Mouse (Mus musculus): Measurements from ENCODE around the gene Gxylt2.

Gxylt2 gene

DNA sequence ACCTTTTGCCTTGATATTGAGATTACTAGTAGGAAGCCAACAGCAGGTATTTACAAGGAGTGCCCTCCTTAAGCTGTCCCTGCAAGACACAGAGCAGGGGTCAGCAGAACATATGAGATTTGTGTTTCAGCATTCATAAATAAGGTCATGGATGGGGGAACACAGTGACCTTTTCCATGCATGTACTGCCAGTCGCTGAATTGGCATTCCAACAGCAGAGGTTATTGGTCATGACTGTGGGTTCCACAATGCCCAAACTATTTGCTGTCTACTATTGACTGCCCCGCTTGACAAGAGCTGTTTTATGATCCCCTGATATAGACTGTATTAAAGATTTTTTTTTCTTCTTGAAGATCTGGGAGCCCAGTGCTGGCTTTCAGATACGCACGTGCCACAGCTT lies 95.2 kb downstream of the Gxylt2 start:
- DNase-seq (ENCODE audit: low spot score), result no peak

DNA sequence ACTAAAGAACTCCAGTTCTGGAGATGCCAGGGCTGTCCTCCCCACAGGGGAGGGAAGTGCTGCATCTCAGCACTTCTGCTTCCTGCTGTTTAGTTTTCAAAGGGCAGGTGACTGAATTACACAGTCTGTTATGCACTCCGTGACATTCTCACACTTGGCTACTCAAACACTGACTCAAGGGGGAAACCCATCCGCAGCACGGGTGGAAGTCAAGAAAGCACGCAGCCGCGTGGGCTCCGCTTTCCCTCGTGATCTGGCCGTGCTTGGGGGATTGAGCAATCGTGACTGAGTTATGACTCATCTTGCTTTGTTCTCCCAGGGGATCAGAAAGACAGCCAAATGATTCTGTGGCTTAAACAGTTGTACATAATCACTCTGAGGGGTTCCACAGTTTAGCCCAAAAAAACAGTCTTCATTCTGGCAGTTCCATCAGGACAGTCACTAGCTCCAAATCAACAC lies 96.0 kb downstream of the Gxylt2 start:
- no peak for DNase-seq (ENCODE audit: low spot score)

DNA sequence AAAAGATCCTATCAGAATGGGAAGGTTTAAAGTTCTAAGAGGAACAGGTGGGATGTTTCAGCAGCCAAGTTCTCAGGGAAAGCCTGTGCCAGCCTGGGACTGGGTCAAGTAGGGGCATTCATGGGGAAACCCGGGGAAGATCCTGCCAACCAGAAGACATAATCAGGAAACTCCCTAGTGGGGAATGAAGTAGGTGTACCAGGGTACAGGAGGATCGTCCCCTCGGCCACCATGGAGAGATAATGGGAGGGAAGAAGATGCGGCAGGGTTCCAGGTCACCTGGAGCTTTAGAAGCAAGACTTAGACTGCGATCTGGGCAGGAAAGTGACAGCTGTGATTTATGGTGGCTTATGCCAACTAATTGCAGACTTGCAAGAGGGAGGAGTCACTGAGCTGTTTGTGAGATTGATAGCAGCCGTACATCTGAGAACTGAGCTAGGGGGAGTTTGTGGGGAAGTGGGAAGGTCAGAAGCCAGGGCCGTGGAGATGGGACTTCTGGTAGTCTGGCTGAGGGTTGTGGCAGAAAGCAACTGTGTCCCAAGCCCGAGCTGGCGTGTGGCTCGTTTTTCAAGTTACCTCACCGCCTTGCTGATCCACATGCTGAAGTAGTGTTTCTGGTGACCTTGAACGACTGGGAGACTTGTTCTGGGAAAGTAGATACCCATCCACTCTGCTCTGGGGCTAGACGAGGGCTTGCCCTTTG lies 98.0 kb downstream of the Gxylt2 start:
- no peak for DNase-seq (ENCODE audit: low spot score)

DNA sequence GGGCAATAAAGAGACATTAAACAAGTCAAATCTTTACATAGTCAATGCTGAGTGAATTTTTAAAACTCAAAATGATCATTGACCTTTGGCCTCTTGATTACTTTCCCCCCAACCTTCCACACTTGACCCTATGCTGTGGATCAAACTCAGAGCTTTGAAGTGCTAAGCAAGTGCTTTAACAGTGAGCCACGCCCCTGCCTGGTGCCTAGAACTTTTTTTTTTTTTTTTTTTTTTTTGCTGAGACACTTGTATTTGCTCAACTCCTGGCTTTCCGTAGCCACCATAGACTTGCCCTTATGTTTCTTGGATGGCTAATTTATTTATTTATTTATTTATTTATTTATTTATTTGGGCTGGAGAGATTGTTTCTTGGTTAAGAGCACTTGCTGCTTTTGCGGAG lies 98.7 kb downstream of the Gxylt2 start:
- no peak for DNase-seq (ENCODE audit: low spot score)

DNA sequence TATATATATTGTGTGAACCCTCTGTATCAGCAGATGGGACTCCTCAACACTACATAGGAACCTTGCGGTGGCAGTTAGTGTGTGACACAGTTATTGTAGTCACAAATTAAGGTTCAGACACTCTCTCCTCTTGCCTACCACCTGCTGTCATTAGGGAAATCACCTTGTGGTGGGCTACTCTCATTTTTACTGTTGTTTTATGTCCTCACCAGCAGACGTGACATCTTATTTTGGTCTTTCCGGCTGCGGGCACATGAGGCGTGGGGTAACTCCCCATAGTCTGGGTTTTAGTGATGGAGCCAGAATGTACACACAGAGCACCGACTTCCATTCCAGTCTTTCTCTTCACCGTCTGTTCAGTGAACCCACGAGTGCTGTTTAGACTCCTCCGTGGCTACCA lies 102.7 kb downstream of the Gxylt2 start:
- no peak for DNase-seq (ENCODE audit: low spot score)

DNA sequence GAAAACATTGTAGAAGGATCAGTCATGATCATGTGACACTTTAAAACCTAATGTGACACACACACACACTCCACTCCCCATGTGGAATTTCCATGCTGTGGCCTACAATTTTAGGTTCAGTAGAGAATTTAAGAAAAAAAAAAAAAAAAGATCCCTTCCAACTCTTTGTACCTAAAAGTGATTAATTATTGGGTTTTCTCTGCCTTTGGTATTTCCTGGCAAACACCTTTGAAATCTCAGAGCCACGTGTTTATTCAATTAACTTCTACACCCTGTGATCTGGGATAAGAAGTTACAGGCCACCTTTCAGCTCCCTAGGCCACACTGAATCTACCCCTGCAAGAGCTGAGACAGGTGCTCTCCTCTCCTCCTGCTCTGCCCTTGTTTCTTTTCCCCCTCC lies 103.2 kb downstream of the Gxylt2 start:
- no peak for DNase-seq (ENCODE audit: low spot score)

DNA sequence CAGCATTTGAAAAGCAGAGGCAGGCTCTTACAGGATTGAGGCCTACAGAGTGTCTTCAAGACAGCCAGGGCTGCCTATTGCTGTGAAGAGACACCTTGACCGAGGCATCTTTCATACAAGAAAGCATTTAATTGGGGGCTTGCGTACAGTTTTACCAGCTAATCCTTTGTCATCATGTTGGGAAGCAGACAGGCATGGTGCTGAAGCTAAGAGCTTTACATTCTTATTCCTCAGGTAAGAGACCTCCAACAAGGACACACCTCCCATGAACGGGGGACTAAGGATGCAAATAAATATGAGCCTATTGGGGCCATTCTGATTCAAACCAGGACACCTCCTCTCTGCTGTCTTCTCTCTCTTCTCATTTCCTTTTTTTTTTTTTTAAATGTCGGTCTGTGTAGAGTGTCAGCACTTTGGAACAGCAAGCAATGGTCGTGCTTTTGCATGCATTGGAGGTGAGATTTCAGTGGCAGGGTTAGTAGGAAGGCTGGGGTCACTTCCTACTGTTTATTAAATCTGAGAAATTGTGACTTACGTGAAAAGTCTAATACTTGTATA lies 103.8 kb downstream of the Gxylt2 start:
- no peak for DNase-seq (ENCODE audit: low spot score)

DNA sequence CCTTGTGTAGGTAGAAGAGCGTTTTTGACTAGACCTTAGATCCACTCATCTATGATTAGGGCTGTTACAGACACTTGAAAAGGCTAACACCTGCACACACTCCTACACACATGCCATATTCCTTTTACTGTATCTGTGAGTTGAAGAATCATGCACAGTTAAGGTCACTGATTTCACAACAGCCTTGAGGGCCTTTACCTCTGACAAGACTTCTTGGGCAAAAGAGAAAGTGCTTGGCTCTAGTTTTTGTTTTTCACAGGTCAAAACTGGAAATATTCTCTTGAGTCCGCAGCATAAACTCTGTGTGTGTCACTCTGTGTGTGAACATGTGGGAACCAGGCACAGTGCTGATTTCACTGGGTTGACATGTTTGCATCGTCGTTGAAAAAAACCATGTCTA lies 105.6 kb downstream of the Gxylt2 start:
- DNase-seq (ENCODE audit: low spot score), result no peak

DNA sequence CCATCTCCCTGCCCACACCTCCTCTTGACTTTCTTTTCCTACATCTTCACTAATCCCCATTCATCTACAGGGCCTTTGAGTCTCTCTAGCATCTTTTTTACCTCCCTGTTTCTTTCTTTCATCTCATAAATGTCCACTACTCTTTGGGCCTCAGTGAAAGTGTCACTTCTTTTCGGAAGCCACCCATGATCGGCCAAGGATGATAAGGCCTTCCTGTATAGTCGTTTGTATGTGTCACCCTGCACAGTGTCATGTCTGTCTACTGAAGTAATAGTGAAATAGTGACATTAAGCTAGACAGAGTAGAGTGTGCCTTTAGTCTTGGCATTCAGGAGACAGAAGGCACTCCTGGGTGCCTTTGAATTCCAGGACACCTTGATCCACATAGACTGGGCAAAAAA lies 107.2 kb downstream of the Gxylt2 start:
- no peak for DNase-seq (ENCODE audit: low spot score)

DNA sequence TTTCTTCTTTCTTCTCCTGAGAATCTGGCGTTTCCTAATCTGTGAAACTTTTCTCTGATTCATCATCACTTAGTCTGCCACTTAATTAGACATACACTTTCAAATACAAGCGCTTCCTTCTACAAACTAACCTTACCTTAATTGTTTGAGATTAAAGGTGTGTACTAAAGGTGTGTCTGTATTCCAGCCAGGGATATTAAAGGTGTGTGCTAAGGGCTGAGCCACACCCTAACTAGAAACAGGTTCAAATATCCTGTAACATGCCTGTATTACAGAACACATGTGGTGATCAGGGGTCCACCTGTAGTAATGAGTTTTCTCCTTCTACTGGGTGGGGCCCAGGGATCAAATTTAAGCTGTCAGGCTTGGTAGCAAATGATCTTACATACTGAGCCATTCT lies 116.8 kb downstream of the Gxylt2 start:
- DNase-seq (ENCODE audit: low spot score), result no peak

DNA sequence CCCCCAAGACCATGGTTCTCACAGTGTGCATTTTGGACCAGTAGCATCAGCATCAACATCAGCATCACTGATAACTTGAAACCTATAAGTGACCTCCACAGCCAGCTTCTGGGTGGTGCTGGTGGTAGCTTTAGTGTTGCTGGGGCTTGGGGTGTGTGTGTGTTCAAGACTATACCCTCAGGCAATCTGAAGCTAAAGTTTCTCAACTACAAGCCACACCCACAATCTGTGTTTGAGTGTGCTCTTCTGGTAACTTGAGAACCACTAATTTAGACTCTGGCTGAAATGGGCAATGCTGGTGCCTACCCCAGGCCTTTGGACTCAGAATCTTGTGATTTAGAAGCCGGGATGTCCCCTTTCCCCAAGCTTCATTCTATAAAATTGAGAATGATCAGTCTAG lies 118.8 kb downstream of the Gxylt2 start:
- DNase-seq (ENCODE audit: low spot score), result no peak

DNA sequence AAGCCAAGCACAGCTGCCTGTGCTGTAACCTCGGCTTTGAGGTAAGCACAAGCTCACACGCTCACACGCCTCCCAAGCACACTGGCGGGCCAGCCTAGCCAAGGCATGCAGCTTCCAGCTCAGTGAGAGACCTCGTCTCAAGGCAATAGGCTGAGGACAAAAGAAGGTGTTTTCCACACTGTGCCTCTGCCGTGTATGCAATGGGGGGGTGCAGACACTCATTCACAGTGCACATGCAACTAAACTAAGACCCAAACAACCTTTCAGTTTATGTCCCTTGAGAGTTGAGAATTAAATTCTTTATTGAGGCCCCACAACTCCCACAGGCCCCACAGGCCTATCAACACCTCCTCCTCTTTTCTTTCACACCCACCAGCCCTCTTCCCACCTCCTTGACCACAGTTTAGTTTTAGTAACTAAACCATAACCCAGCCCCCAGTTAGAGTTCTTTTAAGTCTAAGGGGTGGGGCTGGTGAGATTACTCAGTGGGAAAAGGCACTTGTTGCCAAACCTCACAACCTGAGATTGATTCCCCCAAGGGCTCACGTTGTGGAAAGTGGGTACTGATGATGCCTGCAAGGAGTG lies 119.9 kb downstream of the Gxylt2 start:
- no peak for DNase-seq (ENCODE audit: low spot score)

DNA sequence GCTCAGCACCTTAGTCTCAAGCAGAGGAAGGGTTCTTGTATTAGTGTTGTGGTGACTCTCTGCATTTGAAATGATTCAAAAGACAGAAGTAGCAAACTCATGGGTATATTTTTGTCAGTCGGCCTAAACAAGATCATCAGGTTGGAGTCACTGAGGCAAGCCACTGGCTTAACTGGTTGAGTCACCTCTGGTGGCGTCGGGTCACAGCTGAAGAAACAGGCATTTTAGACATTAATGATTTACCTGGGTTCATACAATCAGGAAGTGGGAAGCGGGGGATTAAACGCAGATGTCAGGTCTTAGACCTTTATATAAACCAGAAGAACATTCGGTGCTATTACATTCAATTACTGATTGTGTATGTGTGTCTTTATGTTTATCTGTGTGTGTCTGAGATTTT lies 121.5 kb downstream of the Gxylt2 start:
- no peak for DNase-seq (ENCODE audit: low spot score)

DNA sequence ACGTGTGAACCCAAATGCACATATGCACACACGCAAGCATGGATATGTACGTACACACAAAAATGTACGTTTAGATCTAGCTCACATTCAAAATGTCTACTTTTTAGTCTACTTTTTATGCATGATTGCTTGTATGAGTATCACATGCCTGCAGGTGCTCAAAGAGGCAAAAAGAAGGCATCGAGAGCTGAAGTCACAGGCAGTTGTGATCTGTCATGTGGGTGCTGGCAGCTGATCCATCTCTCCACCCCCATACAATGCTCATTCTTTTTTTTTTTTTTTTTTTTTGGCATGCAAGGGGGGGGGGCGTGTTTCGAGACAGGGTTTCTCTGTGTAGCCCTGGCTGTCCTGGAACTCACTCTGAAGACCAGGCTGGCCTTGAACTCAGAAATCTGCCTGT lies 124.0 kb downstream of the Gxylt2 start:
- DNase-seq (ENCODE audit: low spot score), result no peak

DNA sequence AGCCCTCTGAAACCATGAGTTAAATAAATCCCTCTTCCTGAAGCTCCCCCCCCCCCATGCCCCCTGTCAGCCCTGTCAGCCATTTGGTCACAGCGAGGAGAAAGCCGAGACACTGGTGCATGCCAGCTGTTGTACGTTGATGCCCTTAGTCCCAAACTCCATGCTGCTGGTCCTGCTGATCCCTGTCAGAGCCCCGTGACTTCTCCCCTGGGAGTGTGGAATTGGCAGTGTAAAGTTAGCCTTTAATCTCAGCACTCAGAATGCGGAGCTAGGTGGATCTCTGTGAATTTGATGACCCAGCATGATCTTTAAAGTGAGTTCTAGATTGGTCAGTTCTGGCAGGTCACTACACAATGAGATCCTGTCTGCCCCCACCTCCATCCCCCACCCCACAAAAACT lies 125.2 kb downstream of the Gxylt2 start:
- DNase-seq (ENCODE audit: low spot score), result no peak

DNA sequence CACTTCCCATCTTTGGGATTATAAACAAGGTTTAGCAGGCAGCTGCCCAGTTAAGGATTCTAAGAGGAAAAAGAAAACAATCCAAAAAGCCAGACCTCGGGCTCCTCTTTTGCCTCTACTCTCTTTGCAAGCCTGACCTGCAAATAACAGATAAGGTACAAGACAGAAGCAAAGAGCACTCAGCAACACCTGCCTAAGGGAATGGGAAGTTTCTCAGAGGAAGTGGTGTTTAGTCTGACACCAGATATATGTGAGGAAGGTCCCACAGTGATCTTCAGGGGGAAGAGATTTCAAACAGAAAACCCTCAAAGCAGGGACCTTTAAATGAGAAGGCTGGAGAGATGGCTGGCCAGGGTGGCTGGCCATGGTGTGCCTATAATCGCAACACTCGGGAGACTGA lies 126.7 kb downstream of the Gxylt2 start:
- DNase-seq (ENCODE audit: low spot score), result no peak

DNA sequence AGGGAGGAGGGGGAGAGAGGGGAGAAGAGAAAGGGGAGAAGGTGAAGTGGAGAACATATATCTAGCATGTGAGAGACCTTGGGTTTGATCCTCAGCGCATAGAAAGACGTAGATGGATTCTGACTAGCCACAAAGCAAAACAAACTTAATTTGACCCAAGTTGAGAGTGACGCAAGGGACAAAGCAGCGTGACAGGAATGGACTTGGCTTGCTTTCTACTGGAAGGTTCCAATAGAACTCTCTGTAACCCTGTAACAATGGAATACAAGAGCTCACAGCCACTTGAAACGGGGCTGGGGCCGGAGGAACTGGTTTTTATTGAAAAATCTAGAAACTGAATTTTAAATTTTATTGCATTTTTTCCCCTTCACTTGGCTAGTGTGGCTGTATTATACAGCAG lies 127.2 kb downstream of the Gxylt2 start:
- no peak for DNase-seq (ENCODE audit: low spot score)

DNA sequence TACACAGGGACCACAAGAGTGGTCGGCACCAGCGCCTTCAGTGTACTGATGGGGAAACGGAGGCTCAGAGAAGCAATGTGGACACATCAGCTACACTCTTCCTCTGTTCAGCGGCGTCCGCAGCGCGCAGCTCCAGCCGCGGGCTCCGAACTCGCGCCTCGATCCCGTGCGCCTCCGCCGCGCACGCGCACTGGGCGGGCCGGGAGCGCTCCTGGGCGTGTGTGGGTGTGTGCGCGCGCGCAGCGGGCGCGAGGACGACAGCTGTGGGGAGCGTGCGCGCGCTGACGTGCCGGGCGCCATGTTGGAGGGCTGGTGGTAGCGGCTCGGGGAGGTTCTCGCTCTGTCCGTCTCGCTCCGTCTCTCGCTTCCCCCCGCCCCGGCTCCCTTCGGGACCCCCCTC lies 128.8 kb downstream of the Gxylt2 start, which contains the start of gene Ppp4r2:
TSS of gene Ppp4r2 (plus strand) at position 268 of the 400 bp plus-strand sequence.
- DNase-seq (ENCODE audit: low spot score), result peak; percentile 63

DNA sequence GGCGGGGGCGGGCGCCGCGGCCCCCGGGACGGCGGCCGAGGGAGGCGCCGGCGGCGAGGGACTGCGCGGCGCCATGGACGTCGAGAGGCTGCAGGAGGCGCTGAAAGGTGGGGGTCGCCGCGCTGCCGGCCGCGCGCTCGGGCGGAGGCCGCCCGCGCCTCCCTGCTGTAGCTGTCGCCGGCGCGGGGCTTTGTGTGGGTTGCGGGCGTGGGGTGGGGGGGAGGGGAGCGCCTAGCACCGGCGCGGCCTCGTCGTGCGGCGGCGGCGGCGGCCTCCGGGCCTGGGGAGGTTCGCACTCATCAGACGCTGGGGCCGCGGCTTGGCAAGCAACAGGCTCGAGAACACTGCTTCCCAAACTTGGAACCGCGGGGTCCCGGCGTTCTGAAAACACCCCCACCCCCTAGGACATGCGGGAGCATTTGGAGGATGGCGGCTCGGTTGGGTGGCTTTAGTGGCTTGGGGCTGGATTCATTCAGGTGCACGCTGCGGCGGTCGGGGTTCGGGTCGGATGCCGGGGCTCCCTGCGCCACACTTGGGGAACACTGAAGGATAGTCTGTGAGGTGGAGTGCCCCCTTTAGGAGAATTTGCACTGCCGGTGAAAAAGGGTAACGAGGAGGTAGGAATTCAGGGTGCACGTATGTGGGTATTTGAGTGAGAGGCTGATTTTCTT lies 129.4 kb downstream of the Gxylt2 start:
- peak; percentile 10 for DNase-seq (ENCODE audit: low spot score)

DNA sequence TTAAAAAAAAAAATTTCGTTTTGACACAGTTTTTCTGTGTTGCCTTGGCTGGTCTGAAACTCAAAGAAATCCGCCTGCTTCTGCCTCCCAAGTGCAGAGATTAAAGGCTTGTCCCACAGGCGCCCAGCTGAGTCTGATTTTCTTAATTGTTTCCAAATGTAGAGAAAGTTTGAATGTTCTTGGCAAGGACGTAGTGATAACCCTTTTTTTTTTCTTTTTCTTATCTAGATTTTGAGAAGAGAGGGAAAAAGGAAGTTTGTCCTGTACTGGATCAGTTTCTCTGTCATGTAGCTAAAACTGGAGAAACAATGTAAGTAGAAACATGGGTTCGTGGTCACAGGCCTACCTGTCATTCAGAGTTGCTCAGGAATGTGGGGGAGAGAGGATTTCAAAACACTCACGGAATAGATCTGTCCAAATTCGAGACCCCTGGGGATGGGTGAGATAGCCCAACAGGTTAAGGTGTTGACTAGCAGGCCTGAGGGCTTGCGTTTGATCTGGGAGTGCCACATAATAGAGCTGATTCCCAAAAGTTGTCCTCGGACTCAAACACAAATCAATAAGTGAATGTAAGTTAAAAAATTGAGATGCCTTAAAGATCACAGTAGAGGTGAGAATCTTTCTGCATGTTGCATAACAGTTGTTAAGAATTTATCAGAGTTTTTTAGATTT lies 130.1 kb downstream of the Gxylt2 start:
- no peak for DNase-seq (ENCODE audit: low spot score)

DNA sequence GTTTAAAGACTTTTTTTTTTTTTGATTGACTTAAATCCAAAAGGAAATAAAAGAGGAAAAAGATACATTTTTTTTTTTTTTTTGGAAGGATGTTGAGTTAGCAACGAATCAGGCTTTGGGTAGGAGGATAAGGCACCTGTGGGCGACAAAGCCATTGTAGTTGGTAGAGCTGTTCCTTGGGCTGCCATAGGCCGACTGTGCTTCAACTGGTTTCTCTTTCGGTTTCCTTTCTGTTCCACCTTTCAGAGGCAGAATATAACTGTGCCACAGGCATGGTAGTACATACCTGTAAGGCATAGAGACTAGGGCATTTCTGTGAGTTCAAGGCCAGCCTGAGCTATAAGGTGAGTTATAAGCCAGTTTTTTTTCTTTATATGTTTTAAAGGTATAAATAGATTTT lies 140.5 kb downstream of the Gxylt2 start:
- DNase-seq (ENCODE audit: low spot score), result no peak

DNA sequence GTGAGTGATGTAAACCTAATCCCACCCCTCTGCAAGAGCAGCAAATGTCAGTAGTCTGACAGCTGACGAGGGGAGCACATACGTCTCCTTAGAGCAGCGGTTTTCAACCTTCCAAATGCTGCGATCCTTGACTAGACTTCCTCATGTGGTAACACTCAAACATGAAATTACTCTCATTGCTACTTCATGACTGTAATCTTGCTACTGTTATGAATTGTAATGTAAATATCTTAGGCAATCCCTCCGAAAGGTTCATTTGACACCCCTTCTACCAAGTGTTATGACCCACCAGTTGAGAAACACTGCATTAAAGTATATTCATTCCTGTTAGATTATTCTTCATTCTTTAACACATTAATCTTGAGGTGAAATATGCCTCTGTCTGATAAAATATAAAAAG lies 142.7 kb downstream of the Gxylt2 start:
- no peak for DNase-seq (ENCODE audit: low spot score)

All from urinary bladder, postnatal 10 days (tissue).